Mouse (Mus musculus): ENCODE data around the gene G6pc3.

- no peak for TF ChIP-seq POLR2A (IDR thresholded peaks at IDR 0.05; ENCODE audit: insufficient read depth, low read depth, low read length)
- no peak for TF ChIP-seq CTCF (IDR thresholded peaks at IDR 0.05; ENCODE audit: insufficient read depth, low read depth, low read length)
Measured at GRCm38 (mm10) chr11:102142355-102142754, 47.1 kb upstream of the G6pc3 start.
